Mouse (Mus musculus) erythroblast, embryonic 14.5 days (primary cell): ENCODE data around the gene Cep57l1. TPM values are rescaled to one million over a fixed set of nuclear protein-coding genes. Genes with fewer than 3 reads are reported as not detected.

ENCODE experiments used
- H3K27me3 ChIP-seq: 2 replicates; pipeline ENCODE4 v1.6.1; 2012; ENCODE audit warnings: inconsistent platforms; ENCODE audit not compliant: control insufficient read depth
- H3K36me3 ChIP-seq: 2 replicates; pipeline ENCODE4 v1.6.1; 2012; ENCODE audit warnings: mild to moderate bottlenecking, inconsistent platforms; ENCODE audit not compliant: control insufficient read depth
- H3K4me1 ChIP-seq: 2 replicates; pipeline ENCODE4 v1.6.1; 2012; ENCODE audit warnings: inconsistent platforms; ENCODE audit not compliant: control insufficient read depth
- H3K4me3 ChIP-seq: replicated peaks from 2 replicates; pipeline ENCODE3; 2012; ENCODE audit warnings: moderate library complexity, mild to moderate bottlenecking, inconsistent platforms
- H3K9me3 ChIP-seq: 2 replicates; pipeline ENCODE4 v1.6.1; 2012; ENCODE audit warnings: low read length, inconsistent platforms, mixed read lengths; ENCODE audit not compliant: control insufficient read depth
- GATA1 ChIP-seq: IDR thresholded peaks from 2 replicates; pipeline ENCODE4 v1.6.1; 2012; ENCODE audit warnings: low read length, inconsistent platforms, mixed read lengths
- TAL1 ChIP-seq: IDR thresholded peaks from 3 replicates; pipeline ENCODE4 v1.6.1; 2012; ENCODE audit warnings: low read length, inconsistent platforms, mixed read lengths
- polyA plus RNA-seq: library from polyadenylated mRNA; stranded (reverse); fragments of >175 nt; gene quantifications from 2 replicates; pipeline ENCODE4 v1.2.3, GENCODE M21; 2012

Gene Cep57l1
- polyA plus RNA-seq, 1 experiment, result 0.10 TPM

DNA sequence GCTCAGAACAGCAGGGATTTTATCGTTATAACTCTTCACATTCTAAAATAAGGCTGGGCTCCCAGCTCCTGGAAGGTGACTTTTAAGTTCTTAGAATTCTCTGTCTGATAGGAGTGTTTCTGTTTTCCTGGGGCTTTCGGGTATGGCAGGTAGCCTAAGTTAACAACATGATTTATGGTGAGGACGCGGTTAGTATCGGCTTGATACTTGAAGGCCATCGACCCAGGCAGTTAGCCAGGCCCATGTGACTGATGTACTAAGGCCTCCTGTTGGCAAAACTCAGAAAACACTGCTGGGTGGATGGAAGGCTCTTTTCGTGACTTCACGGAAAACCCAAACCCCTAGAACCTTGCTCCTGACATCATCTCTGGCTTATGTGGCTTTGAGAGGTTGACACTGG lies 100.3 kb downstream of the Cep57l1 start:
- no peak for TF ChIP-seq GATA1
- TF ChIP-seq TAL1, result no peak
- Histone ChIP-seq H3K36me3 (no peaks in the 10 kb centered on the region), H3K9me3 (no peaks in the 10 kb centered on the region), H3K4me3 (no peak overlapping the region), H3K27me3 (no peaks in the 10 kb centered on the region), H3K4me1 (no peaks in the 10 kb centered on the region)

DNA sequence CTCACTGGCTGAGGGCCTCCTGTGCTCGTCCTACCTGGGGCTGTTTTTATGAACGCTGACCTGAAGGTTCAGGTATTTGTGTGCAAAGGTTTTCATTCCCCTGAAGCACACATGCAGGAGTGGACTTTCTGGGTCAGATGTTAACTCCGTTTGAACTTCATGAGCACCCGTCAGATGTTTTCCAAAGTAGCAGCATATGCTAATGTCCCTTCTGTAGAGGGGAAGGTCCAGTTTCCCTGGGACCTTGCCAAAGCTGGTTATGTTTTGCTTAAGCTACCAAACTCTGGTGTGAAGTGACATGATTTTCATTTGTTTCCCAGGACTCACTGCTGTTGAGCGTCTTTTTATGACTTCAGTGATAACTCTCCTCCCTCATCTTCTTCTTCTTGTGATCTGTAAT lies 110.0 kb downstream of the Cep57l1 start:
- Histone ChIP-seq H3K36me3 (no peaks in the 10 kb centered on the region), H3K27me3 (no peaks in the 10 kb centered on the region), H3K4me1 (no peaks in the 10 kb centered on the region), H3K4me3 (no peak overlapping the region), H3K9me3 (no peaks in the 10 kb centered on the region)
- TF ChIP-seq GATA1 (no peak), TAL1 (no peak)

DNA sequence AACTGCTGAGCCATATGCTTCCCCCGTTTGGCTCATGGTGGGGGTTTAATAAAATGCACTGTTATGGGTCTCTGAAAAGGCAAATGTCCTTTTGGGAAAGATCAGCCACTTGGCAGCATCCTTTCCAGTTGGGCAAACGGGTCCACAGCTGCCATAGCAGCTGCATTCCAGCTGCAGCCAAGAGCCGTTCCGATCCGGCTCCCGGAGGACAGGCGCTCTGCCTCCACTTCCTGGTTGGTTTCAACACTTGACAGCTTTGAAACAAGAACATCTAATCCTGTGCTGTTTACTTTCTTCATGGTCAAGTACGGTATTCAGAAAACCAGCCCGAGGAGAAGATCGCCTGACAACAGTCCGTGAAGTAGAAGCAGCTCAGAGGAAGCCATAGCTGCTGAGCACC lies 112.6 kb downstream of the Cep57l1 start:
- Histone ChIP-seq H3K9me3 (no peaks in the 10 kb centered on the region), H3K4me3 (no peak overlapping the region), H3K36me3 (no peaks in the 10 kb centered on the region), H3K4me1 (no peaks in the 10 kb centered on the region), H3K27me3 (no peaks in the 10 kb centered on the region; the same call in none of the 2 replicates)
- TF ChIP-seq GATA1 (no peak), TAL1 (no peak)

DNA sequence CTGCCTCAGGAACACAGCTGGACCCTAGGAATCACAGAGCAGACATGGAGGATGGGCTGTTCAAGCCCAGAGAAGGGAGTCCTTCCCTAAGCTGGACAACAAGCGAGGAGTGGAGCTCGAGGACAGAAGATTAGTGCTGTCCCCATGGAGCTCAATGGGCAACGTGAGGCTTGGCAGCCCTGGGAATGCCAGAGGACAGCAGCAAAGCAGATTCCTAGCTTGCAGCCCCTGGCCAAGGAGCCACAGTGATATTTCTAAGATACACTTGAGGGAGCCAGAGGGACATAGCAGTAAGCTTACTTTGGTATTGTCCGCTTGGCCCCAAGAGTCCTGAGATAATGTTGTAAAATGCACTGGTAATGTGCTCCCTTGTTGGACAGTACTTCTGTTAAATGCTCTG lies 118.7 kb downstream of the Cep57l1 start:
- Histone ChIP-seq H3K4me3 (no peak overlapping the region), H3K27me3 (peaks cover 17% of the 10 kb centered on the region), H3K9me3 (no peaks in the 10 kb centered on the region), H3K36me3 (no peaks in the 10 kb centered on the region), H3K4me1 (no peaks in the 10 kb centered on the region)
- no peak for TF ChIP-seq TAL1
- TF ChIP-seq GATA1, result no peak

DNA sequence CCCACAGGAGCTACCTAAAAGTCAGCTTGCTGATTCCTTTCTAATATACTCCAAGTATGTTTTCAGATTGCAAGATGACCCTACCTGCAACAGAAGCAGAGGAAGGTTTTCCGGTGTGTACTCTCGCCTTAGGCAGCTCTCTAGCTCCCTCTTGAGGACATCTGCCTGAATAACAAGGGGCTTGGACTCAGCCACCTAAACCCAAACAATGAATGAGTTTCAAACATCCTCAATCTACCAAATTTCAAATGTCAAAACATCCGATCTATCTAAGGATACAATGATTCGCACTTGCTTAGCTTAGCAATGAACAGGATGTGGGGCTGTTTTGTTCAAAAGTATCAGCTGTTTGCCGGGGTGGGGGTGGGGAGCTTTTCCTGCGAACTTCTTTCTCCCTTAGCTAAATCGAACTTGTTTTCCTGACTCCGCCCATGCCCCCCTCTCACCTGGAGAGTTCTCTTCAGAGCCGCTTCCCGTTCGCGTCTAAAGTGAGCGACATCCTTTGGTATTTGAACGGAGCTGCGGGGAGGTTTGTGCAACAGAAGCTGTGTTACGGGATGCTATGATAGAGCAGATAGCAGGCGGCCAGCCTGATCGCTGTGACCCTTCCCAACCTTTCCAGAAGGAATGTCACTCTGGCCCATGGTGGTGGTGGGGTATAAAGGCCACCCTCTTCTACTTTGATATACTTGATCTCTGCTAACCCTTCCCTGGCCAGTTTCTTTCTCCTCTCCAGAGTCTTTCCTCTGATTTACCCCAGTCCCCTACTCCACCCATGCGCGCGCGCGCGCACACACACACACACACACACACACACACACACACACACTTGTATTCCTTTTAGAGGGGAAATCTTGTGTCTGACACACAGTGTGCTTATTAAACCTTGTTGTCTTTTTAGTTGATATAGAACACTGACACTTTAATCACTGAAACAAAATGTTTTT lies 119.5 kb downstream of the Cep57l1 start:
- Histone ChIP-seq H3K27me3 (peaks cover 19% of the 10 kb centered on the region), H3K4me1 (no peaks in the 10 kb centered on the region), H3K9me3 (no peaks in the 10 kb centered on the region), H3K4me3 (no peak overlapping the region), H3K36me3 (no peaks in the 10 kb centered on the region)
- no peak for TF ChIP-seq GATA1
- no peak for TF ChIP-seq TAL1

DNA sequence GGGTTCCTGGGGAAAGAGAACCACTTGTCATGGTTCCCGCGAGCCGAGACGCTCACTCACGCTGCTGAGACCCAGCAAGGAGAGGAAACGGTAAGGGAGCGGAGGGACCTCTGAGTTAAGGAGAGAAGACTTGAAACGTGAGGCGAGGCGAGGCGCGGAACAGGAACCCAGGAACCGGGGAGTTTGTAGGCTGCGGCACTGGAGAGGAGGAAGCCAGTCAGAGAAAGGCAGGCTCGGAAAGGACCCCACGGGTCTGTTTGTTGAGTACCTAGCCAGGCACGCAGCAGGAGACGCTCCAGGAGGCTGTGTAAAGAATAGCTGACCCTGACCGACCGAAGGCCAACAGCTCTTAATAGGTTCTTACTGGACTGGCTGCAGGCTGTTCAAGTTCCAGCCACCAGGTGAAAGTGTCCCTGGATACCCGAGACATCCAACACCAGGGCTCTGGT lies 125.1 kb downstream of the Cep57l1 start:
- Histone ChIP-seq H3K27me3 (peaks cover 24% of the 10 kb centered on the region), H3K9me3 (no peaks in the 10 kb centered on the region), H3K36me3 (no peaks in the 10 kb centered on the region), H3K4me1 (peaks cover 2% of the 10 kb centered on the region; the same call in 1 of the 2 replicates), H3K4me3 (no peak overlapping the region)
- TF ChIP-seq TAL1, result no peak
- no peak for TF ChIP-seq GATA1

DNA sequence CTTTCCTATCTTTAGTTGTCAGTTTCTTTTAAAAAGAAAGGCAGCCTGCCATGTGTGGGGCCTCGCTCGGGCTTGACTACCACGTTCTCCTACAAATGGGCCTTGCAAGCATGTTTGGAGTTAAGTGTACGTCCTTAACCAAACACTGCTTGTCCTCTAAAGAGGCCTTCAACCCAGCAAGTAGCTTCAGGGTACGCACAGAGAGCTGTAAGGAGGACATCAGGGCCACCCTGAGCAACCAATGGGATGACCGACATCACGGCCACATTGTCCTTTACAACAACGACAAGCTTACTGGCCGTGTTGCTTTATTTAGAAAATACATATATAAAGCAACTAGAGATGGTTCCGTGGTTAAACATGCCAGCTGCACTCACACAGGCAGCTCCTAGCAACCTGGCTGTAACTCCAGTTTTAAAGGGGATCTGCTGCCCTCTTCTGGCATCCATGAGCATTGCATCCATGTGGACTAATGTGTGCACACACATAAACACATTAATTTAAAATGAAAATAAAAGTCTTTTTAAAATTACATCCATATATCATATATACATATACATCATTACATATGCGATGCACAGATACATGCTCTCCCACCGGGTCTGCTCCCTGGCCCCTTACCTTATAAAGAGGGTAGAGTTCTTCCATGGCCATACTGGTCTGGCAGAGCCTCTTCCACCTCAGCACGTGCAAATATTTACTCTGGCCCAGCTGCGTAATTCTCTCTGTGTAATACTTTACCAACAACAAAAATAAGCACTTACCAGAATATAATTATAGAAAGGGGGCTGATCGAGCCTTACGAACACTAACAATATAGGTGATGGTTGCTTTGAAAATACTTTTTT lies 126.9 kb downstream of the Cep57l1 start:
- no peak overlapping the region for H3K4me3 ChIP-seq
- H3K36me3 ChIP-seq, result no peaks in the 10 kb centered on the region
- TF ChIP-seq GATA1 (no peak), TAL1 (no peak)
- H3K9me3 ChIP-seq, result no peaks in the 10 kb centered on the region
- peaks cover 18% of the 10 kb centered on the region for H3K27me3 ChIP-seq
- H3K4me1 ChIP-seq, result peaks cover 2% of the 10 kb centered on the region; the same call in 1 of the 2 replicates

DNA sequence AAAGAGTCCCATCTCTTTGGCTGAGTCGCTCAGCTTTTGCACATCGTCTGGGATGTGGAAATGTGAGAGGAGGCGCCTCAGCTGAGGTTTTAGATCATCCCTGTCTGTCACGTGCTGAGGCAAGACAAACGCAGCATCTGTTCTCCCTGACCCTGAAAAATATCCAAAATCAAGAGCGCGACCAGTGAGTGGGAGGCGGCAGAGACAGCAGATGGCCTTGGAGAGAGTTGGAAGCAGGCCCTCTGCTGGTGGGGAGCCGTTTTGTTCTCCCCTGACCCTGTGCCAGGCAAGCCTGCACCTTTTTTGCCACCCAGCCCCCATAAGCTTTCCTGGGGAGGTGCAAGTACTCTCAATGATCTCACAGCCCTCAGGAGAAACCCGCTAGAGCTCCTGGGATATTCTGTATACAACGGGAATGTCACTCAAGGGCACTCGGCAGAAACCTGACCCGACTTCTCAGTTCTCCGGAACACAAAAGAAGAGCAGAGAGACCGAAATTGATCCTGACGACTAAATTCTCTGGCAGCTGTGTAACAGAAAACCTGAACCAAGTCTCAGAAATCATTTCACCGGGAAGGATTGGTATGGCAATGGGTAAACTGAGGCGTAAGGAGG lies 130.8 kb downstream of the Cep57l1 start:
- TF ChIP-seq GATA1 (no peak), TAL1 (no peak)
- no peaks in the 10 kb centered on the region for H3K36me3 ChIP-seq
- H3K4me3 ChIP-seq, result no peak overlapping the region
- H3K27me3 ChIP-seq, result peaks cover 2% of the 10 kb centered on the region
- no peaks in the 10 kb centered on the region for H3K9me3 ChIP-seq
- peaks cover 2% of the 10 kb centered on the region; the same call in 1 of the 2 replicates for H3K4me1 ChIP-seq

DNA sequence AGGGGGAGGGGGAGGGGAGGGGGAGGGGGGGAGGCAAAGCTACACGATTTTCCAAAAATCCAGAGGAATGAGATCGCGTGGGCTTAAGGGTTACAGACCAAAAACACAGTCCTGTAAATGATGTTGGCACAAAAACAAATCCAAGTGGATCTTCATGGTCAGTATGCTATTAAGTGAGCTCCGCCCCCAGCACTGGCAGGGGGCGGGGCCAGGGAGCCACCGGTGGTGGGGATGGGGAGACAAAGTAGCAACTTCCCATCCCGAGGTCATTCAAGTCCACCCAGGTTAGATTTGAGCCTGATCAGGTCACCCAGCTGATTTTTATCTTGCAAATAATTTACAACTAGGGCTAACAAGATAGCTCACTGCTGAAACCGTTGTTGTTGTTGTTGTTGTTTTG lies 132.3 kb downstream of the Cep57l1 start:
- no peaks in the 10 kb centered on the region for H3K36me3 ChIP-seq
- H3K4me3 ChIP-seq, result no peak overlapping the region
- no peaks in the 10 kb centered on the region for H3K9me3 ChIP-seq
- H3K4me1 ChIP-seq, result no peaks in the 10 kb centered on the region; the same call in 1 of the 2 replicates
- TF ChIP-seq TAL1 (no peak), GATA1 (no peak)
- no peaks in the 10 kb centered on the region for H3K27me3 ChIP-seq
